ENCODE assay signal across 12 mouse cellular contexts in genomic region chr17:5228616-5229250, GRCm38 (mm10).
A peak's percentile ranks its signal among the peaks of the same experiment; 100 is the strongest.
DNase-seq lines count a peak whose midpoint lies in the region; ATAC-seq and TF ChIP-seq lines count a peak whose summit lies in the region.
"Had no signal": no experiment of that assay in that cellular context is flagged by ENCODE, and none has a peak within 500 bp of the region (broad histone marks: within the 10 kb centered on the region; RNA-seq: fewer than 3 reads in every experiment).

No protein-coding gene starts in this region.

- H3K4me3 ChIP-seq in forebrain, embryonic 12.5 days (replicated peaks): no peak overlapping the region
- H3K4me3 ChIP-seq in forebrain, embryonic 11.5 days (ENCODE audit: low read depth, low read length): no peak overlapping the region
- H3K4me3 ChIP-seq in stomach, embryonic 14.5 days (ENCODE audit: low read depth, low read length): no peak overlapping the region
- H3K4me3 ChIP-seq in stomach, postnatal 0 days (ENCODE audit: low read depth, low read length): no peak overlapping the region
- no peak overlapping the region for H3K4me3 ChIP-seq in liver, postnatal 0 days (ENCODE audit: low read depth, low read length)
- H3K4me3 ChIP-seq: liver, embryonic 13.5 days had no signal

- peak overlapping the region; percentile 56; the same call in 1 of the 2 replicates for H3K27ac ChIP-seq in forebrain, embryonic 12.5 days
- H3K27ac ChIP-seq in forebrain, embryonic 11.5 days (ENCODE audit: low read depth, low read length): no peak overlapping the region; the same call in 1 of the 2 replicates
- H3K27ac ChIP-seq in stomach, embryonic 14.5 days (ENCODE audit: low read length): peak overlapping the region; percentile 39; the same call in 1 of the 2 replicates
- no peak overlapping the region for H3K27ac ChIP-seq in stomach, postnatal 0 days (replicated peaks)
- no peak overlapping the region for H3K27ac ChIP-seq in liver, postnatal 0 days (ENCODE audit: low read depth)
- H3K27ac ChIP-seq: liver, embryonic 13.5 days had no signal

- H3K9me3 ChIP-seq in forebrain, embryonic 12.5 days: no peaks in the 10 kb centered on the region
- no peaks in the 10 kb centered on the region for H3K9me3 ChIP-seq in forebrain, embryonic 11.5 days (ENCODE audit: control insufficient read depth, low read length)
- H3K9me3 ChIP-seq in stomach, embryonic 14.5 days (ENCODE audit: control insufficient read depth, low read depth, low read length): no peaks in the 10 kb centered on the region
- H3K9me3 ChIP-seq in stomach, postnatal 0 days (ENCODE audit: control insufficient read depth, low read length): no peaks in the 10 kb centered on the region
- H3K9me3 ChIP-seq in liver, postnatal 0 days (ENCODE audit: low read length): no peaks in the 10 kb centered on the region
- H3K9me3 ChIP-seq: G1E; liver, embryonic 13.5 days had no signal

- 90% methylated on average over 6 of the region's 6 CpGs for WGBS in forebrain, embryonic 12.5 days
- 85% methylated on average over 6 of the region's 6 CpGs for WGBS in forebrain, embryonic 11.5 days
- WGBS in stomach, embryonic 14.5 days: 51% methylated on average over 6 of the region's 6 CpGs
- WGBS in stomach, postnatal 0 days: 44% methylated on average over 6 of the region's 6 CpGs
- 69% methylated on average over 6 of the region's 6 CpGs for WGBS in liver, postnatal 0 days (ENCODE audit: insufficient replicate concordance)

- no peak for TF ChIP-seq CTCF in stomach, postnatal 0 days (IDR thresholded peaks at IDR 0.05; ENCODE audit: low read depth)
- TF ChIP-seq CTCF in liver, postnatal 0 days (IDR thresholded peaks at IDR 0.05; ENCODE audit: low read depth): no peak

- H3K4me2 ChIP-seq in forebrain, embryonic 12.5 days: no peak overlapping the region
- H3K4me2 ChIP-seq in forebrain, embryonic 11.5 days (ENCODE audit: low read depth, low read length, severe bottlenecking): no peak overlapping the region
- H3K4me2 ChIP-seq in stomach, embryonic 14.5 days (replicated peaks; ENCODE audit: low read depth, low read length): no peak overlapping the region
- H3K4me2 ChIP-seq in stomach, postnatal 0 days (replicated peaks; ENCODE audit: low read depth): no peak overlapping the region
- H3K4me2 ChIP-seq in liver, postnatal 0 days (ENCODE audit: low read depth, low read length): no peak overlapping the region
- H3K4me2 ChIP-seq: liver, embryonic 13.5 days had no signal

- peaks cover 23% of the 10 kb centered on the region for H3K4me1 ChIP-seq in forebrain, embryonic 12.5 days
- H3K4me1 ChIP-seq in forebrain, embryonic 11.5 days (replicated peaks; ENCODE audit: control insufficient read depth, insufficient read depth, low read length): 0 out of 2 replicates have a peak, but pooled peaks cover 2% of the 10 kb centered on the region
- H3K4me1 ChIP-seq in stomach, embryonic 14.5 days (ENCODE audit: control insufficient read depth, insufficient read depth, low read length): peaks cover 29% of the 10 kb centered on the region
- peaks cover 3% of the 10 kb centered on the region; the same call in 1 of the 2 replicates for H3K4me1 ChIP-seq in stomach, postnatal 0 days (replicated peaks; ENCODE audit: control insufficient read depth, insufficient read depth)
- peaks cover 17% of the 10 kb centered on the region for H3K4me1 ChIP-seq in liver, postnatal 0 days (ENCODE audit: insufficient read depth)

- ATAC-seq in forebrain, embryonic 12.5 days (ENCODE audit: low FRiP score): 0 out of 2 replicates have a peak, but pooled peaks have one; percentile 9
- no peak for ATAC-seq in forebrain, embryonic 11.5 days (replicated peaks; ENCODE audit: low FRiP score)
- no peak for ATAC-seq in stomach, embryonic 14.5 days (ENCODE audit: insufficient number of reproducible peaks, insufficient read depth, low FRiP score, low read depth)
- no peak for ATAC-seq in stomach, postnatal 0 days (ENCODE audit: low FRiP score, low TSS enrichment)
- peak; percentile 31 for ATAC-seq in megakaryocyte-erythroid progenitor cell, adult 5-6 weeks (replicated peaks; ENCODE audit: low FRiP score, low TSS enrichment, poor library complexity, severe bottlenecking)
- ATAC-seq in liver, postnatal 0 days: no peak

- no peak for DNase-seq in forebrain, embryonic 11.5 days (ENCODE audit: low spot score)
- DNase-seq in stomach, postnatal 0 days (ENCODE audit: low spot score): no peak
- no peak for DNase-seq in liver
- no peak for DNase-seq in liver, postnatal 0 days
- DNase-seq: heart, postnatal 10 days; kidney, adult 2 months; kidney, postnatal 4 days; liver, embryonic 13.5 days had no signal

- H3K36me3 ChIP-seq in forebrain, embryonic 12.5 days (replicated peaks): no peaks in the 10 kb centered on the region
- H3K36me3 ChIP-seq in forebrain, embryonic 11.5 days (ENCODE audit: control insufficient read depth, insufficient read depth, low read length): no peaks in the 10 kb centered on the region
- H3K36me3 ChIP-seq in stomach, embryonic 14.5 days (ENCODE audit: control insufficient read depth, insufficient read depth, low read length): no peaks in the 10 kb centered on the region
- no peaks in the 10 kb centered on the region for H3K36me3 ChIP-seq in stomach, postnatal 0 days (ENCODE audit: control insufficient read depth, insufficient read depth, low read length)
- no peaks in the 10 kb centered on the region for H3K36me3 ChIP-seq in liver, postnatal 0 days (replicated peaks; ENCODE audit: insufficient read depth, low read length)
- H3K36me3 ChIP-seq: liver, embryonic 13.5 days had no signal

- no peak overlapping the region for H3K9ac ChIP-seq in forebrain, embryonic 12.5 days
- no peak overlapping the region for H3K9ac ChIP-seq in forebrain, embryonic 11.5 days (ENCODE audit: low read length)
- H3K9ac ChIP-seq in stomach, embryonic 14.5 days (replicated peaks; ENCODE audit: low read depth, low read length): no peak overlapping the region
- H3K9ac ChIP-seq in stomach, postnatal 0 days (ENCODE audit: low read length): no peak overlapping the region
- no peak overlapping the region for H3K9ac ChIP-seq in liver, postnatal 0 days (replicated peaks)
- H3K9ac ChIP-seq: liver, embryonic 13.5 days had no signal

- no peak for TF ChIP-seq EP300 in stomach, postnatal 0 days (optimal IDR thresholded peaks at IDR 0.05)
- TF ChIP-seq EP300 in liver, postnatal 0 days (IDR thresholded peaks at IDR 0.05; ENCODE audit: low read depth): no peak

- no peaks in the 10 kb centered on the region for H3K27me3 ChIP-seq in forebrain, embryonic 12.5 days
- H3K27me3 ChIP-seq in forebrain, embryonic 11.5 days (ENCODE audit: control insufficient read depth, insufficient read depth, low read length): no peaks in the 10 kb centered on the region
- no peaks in the 10 kb centered on the region for H3K27me3 ChIP-seq in stomach, embryonic 14.5 days (ENCODE audit: control insufficient read depth, insufficient read depth, low read length)
- no peaks in the 10 kb centered on the region for H3K27me3 ChIP-seq in stomach, postnatal 0 days (ENCODE audit: control insufficient read depth, insufficient read depth, low read length)
- H3K27me3 ChIP-seq in liver, postnatal 0 days (ENCODE audit: insufficient read depth, low read length): no peaks in the 10 kb centered on the region
- H3K27me3 ChIP-seq: liver, embryonic 13.5 days had no signal

Comparison
In these comparisons a context has a peak if more than half of its experiments do, and no peak if none do; other contexts are left out.
1. ATAC-seq: peak in forebrain, embryonic 12.5 days (single experiment) and megakaryocyte-erythroid progenitor cell, adult 5-6 weeks (single experiment); none in forebrain, embryonic 11.5 days (single experiment), stomach, embryonic 14.5 days (single experiment), stomach, postnatal 0 days (single experiment) and liver, postnatal 0 days (single experiment).
2. H3K27ac ChIP-seq: peak in forebrain, embryonic 12.5 days (single experiment) and stomach, embryonic 14.5 days (single experiment); none in forebrain, embryonic 11.5 days (single experiment), stomach, postnatal 0 days (single experiment) and liver, postnatal 0 days (single experiment).